In the genomic region with DNA sequence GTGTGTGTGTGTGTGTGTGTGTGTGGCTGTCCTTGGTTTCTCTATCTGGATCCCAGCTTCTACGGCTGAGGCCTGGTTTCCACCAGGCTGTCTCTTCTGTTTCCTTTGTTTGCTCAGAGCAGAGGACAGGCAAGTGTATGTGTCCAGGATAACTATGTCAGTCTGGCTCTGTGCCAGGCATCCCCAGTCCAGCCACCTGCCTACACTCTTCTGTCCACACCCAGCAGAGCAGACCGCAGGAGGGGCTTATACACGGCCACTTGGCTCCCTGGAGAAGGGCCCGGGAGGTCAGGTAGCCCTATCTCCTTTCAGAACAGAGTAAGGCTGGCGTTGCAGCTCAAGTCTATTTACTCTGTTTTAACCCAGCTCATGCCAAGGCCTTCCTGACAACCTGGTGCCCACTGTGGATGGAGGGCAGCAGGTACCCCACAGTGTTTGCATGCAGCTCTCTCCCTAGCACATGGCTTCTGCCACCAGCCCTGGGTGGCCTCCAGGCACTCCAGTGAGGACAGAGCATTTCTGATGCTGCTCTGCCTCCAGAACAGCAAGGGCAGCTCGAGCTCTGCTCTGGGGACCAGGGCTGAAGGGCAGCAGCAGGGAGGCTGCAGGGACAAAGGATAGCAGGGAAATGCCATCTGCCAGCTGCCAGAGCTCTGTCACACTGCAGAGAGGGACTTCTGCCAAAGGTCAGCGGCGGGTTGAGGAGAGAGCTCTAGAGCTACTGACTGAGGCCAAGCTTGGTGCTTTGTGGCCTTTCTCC, we compare ENCODE assay signal across 9 mouse cellular contexts.
DNase-seq lines count a peak whose midpoint lies in the region; ATAC-seq and TF ChIP-seq lines count a peak whose summit lies in the region.
"Had no signal": no experiment of that assay in that cellular context is flagged by ENCODE, and none has a peak within 500 bp of the region (broad histone marks: within the 10 kb centered on the region; RNA-seq: fewer than 3 reads in every experiment).

No protein-coding gene starts in this region.

- H3K27ac ChIP-seq in kidney, embryonic 14.5 days (ENCODE audit: low read depth, low read length), result no peak overlapping the region
- H3K27ac ChIP-seq in embryonic facial prominence, embryonic 10.5 days (replicated peaks), result peak overlapping the region; percentile 45
- peak overlapping the region; percentile 63 for H3K27ac ChIP-seq in heart, embryonic 15.5 days
- no peak overlapping the region for H3K27ac ChIP-seq in limb, embryonic 14.5 days (replicated peaks; ENCODE audit: low read depth, low read length)
- H3K27ac ChIP-seq in neural tube, embryonic 13.5 days (replicated peaks), result peak overlapping the region; percentile 82
- H3K27ac ChIP-seq: liver, embryonic 13.5 days had no signal

- no peaks in the 10 kb centered on the region for H3K27me3 ChIP-seq in kidney, embryonic 14.5 days (ENCODE audit: control insufficient read depth, insufficient read depth, low read length)
- no peaks in the 10 kb centered on the region for H3K27me3 ChIP-seq in embryonic facial prominence, embryonic 10.5 days (replicated peaks; ENCODE audit: low read depth, poor library complexity, severe bottlenecking)
- no peaks in the 10 kb centered on the region for H3K27me3 ChIP-seq in heart, embryonic 15.5 days
- H3K27me3 ChIP-seq in limb, embryonic 14.5 days (ENCODE audit: control insufficient read depth, insufficient read depth, low read length), result no peaks in the 10 kb centered on the region
- H3K27me3 ChIP-seq in neural tube, embryonic 13.5 days, result no peaks in the 10 kb centered on the region
- H3K27me3 ChIP-seq: liver, embryonic 13.5 days had no signal

- H3K4me2 ChIP-seq in kidney, embryonic 14.5 days (replicated peaks; ENCODE audit: low read depth, low read length), result no peak overlapping the region
- H3K4me2 ChIP-seq in heart, embryonic 15.5 days, result no peak overlapping the region
- no peak overlapping the region for H3K4me2 ChIP-seq in limb, embryonic 14.5 days (replicated peaks; ENCODE audit: low read depth, low read length, severe bottlenecking)
- H3K4me2 ChIP-seq in neural tube, embryonic 13.5 days, result no peak overlapping the region
- H3K4me2 ChIP-seq: liver, embryonic 13.5 days had no signal

- H3K9me3 ChIP-seq in kidney, embryonic 14.5 days (ENCODE audit: control insufficient read depth, low read length), result no peaks in the 10 kb centered on the region
- H3K9me3 ChIP-seq in embryonic facial prominence, embryonic 10.5 days, result no peaks in the 10 kb centered on the region
- no peaks in the 10 kb centered on the region for H3K9me3 ChIP-seq in heart, embryonic 15.5 days (replicated peaks)
- H3K9me3 ChIP-seq in limb, embryonic 14.5 days (ENCODE audit: control insufficient read depth, low read length), result no peaks in the 10 kb centered on the region
- H3K9me3 ChIP-seq in neural tube, embryonic 13.5 days, result no peaks in the 10 kb centered on the region
- H3K9me3 ChIP-seq: liver, embryonic 13.5 days had no signal

- H3K4me1 ChIP-seq in kidney, embryonic 14.5 days (ENCODE audit: control insufficient read depth, insufficient read depth, low read length), result no peaks in the 10 kb centered on the region
- H3K4me1 ChIP-seq in embryonic facial prominence, embryonic 10.5 days, result peaks cover 51% of the 10 kb centered on the region
- H3K4me1 ChIP-seq in heart, embryonic 15.5 days (replicated peaks), result peaks cover 15% of the 10 kb centered on the region
- no peaks in the 10 kb centered on the region for H3K4me1 ChIP-seq in limb, embryonic 14.5 days (ENCODE audit: control insufficient read depth, insufficient read depth, low read length)
- H3K4me1 ChIP-seq in neural tube, embryonic 13.5 days (replicated peaks), result peaks cover 71% of the 10 kb centered on the region
- H3K4me1 ChIP-seq: liver, embryonic 13.5 days had no signal

- ATAC-seq in kidney, embryonic 14.5 days (ENCODE audit: low FRiP score, low TSS enrichment), result peak; percentile 40; the same call in 1 of the 2 replicates
- ATAC-seq in heart, embryonic 15.5 days (replicated peaks; ENCODE audit: insufficient number of reproducible peaks, insufficient read depth, low FRiP score, low read depth), result peak; percentile 25; the same call in 1 of the 2 replicates
- peak; percentile 70 for ATAC-seq in limb, embryonic 14.5 days (ENCODE audit: low FRiP score, low read depth)
- peak; percentile 34 for ATAC-seq in neural tube, embryonic 13.5 days (ENCODE audit: low read depth)

- H3K36me3 ChIP-seq in kidney, embryonic 14.5 days (ENCODE audit: control insufficient read depth, insufficient read depth, low read length), result no peaks in the 10 kb centered on the region
- H3K36me3 ChIP-seq in embryonic facial prominence, embryonic 10.5 days (replicated peaks), result peaks cover 13% of the 10 kb centered on the region
- no peaks in the 10 kb centered on the region for H3K36me3 ChIP-seq in heart, embryonic 15.5 days
- peaks cover 28% of the 10 kb centered on the region for H3K36me3 ChIP-seq in limb, embryonic 14.5 days (ENCODE audit: control insufficient read depth, insufficient read depth, low read length)
- no peaks in the 10 kb centered on the region for H3K36me3 ChIP-seq in neural tube, embryonic 13.5 days
- H3K36me3 ChIP-seq: liver, embryonic 13.5 days had no signal

- no peak overlapping the region for H3K9ac ChIP-seq in kidney, embryonic 14.5 days (ENCODE audit: low read depth, low read length)
- no peak overlapping the region for H3K9ac ChIP-seq in heart, embryonic 15.5 days
- H3K9ac ChIP-seq in limb, embryonic 14.5 days (ENCODE audit: low read depth, low read length, severe bottlenecking), result no peak overlapping the region
- peak overlapping the region; percentile 57 for H3K9ac ChIP-seq in neural tube, embryonic 13.5 days
- H3K9ac ChIP-seq: liver, embryonic 13.5 days had no signal

- H3K4me3 ChIP-seq in kidney, embryonic 14.5 days (ENCODE audit: low read length), result no peak overlapping the region
- H3K4me3 ChIP-seq in embryonic facial prominence, embryonic 10.5 days, result no peak overlapping the region
- no peak overlapping the region for H3K4me3 ChIP-seq in heart, embryonic 15.5 days
- no peak overlapping the region for H3K4me3 ChIP-seq in limb, embryonic 14.5 days (replicated peaks; ENCODE audit: low read length)
- H3K4me3 ChIP-seq in neural tube, embryonic 13.5 days, result no peak overlapping the region
- H3K4me3 ChIP-seq: liver, embryonic 13.5 days had no signal

- WGBS in kidney, embryonic 14.5 days, result 46% methylated on average over 8 of the region's 8 CpGs
- 77% methylated on average over 8 of the region's 8 CpGs for WGBS in embryonic facial prominence, embryonic 10.5 days
- WGBS in heart, embryonic 15.5 days, result 35% methylated on average over 8 of the region's 8 CpGs
- WGBS in limb, embryonic 14.5 days, result 78% methylated on average over 8 of the region's 8 CpGs
- 34% methylated on average over 8 of the region's 8 CpGs for WGBS in neural tube, embryonic 13.5 days

- TF ChIP-seq POLR2A in limb, embryonic 14.5 days (IDR thresholded peaks at IDR 0.05; ENCODE audit: borderline replicate concordance, extremely low read depth, insufficient read depth, insufficient read length), result no peak

- no peak for DNase-seq in kidney, adult 11 months
- no peak for DNase-seq in embryonic facial prominence, embryonic 10.5 days (ENCODE audit: low spot score)
- peak; percentile 45 for DNase-seq in limb, embryonic 14.5 days (ENCODE audit: low spot score)
- no peak for DNase-seq in thymus, postnatal 14 days
- no peak for DNase-seq in thymus, postnatal 25 days
- DNase-seq: liver, embryonic 13.5 days had no signal

Comparison
In these comparisons a context has a peak if more than half of its experiments do, and no peak if none do; other contexts are left out.
1. H3K27ac ChIP-seq: peak in embryonic facial prominence, embryonic 10.5 days (single experiment), heart, embryonic 15.5 days (single experiment) and neural tube, embryonic 13.5 days (single experiment); none in kidney, embryonic 14.5 days (single experiment) and limb, embryonic 14.5 days (single experiment).
2. Peak in every context shown above with its lines, with median percentiles within 50 percentile points of each other: ATAC-seq.